In genomic region chr8:116223235-116223634, GRCm38 (mm10) we compare ENCODE assay signal across 23 mouse cellular contexts.
DNase-seq lines count a peak whose midpoint lies in the region; ATAC-seq lines count a peak whose summit lies in the region.
"Had no signal": no experiment of that assay in that cellular context is flagged by ENCODE, and none has a peak within 500 bp of the region (broad histone marks: within the 10 kb centered on the region; RNA-seq: fewer than 3 reads in every experiment).

No protein-coding gene starts in this region.

- H3K4me1 ChIP-seq in heart, embryonic 11.5 days (ENCODE audit: control insufficient read depth, insufficient read depth, low read length) = no peaks in the 10 kb centered on the region
- H3K4me1 ChIP-seq in liver, embryonic 12.5 days = no peaks in the 10 kb centered on the region
- H3K4me1 ChIP-seq in liver, embryonic 11.5 days (replicated peaks; ENCODE audit: control insufficient read depth, insufficient read depth, low read length) = no peaks in the 10 kb centered on the region
- H3K4me1 ChIP-seq in midbrain, embryonic 12.5 days = no peaks in the 10 kb centered on the region
- H3K4me1 ChIP-seq in midbrain, embryonic 11.5 days (ENCODE audit: control insufficient read depth, insufficient read depth, low read length) = no peaks in the 10 kb centered on the region
- H3K4me1 ChIP-seq: embryonic facial prominence, embryonic 13.5 days; embryonic facial prominence, embryonic 15.5 days; forebrain, embryonic 10.5 days; forebrain, embryonic 12.5 days had no signal

- H3K9me3 ChIP-seq in heart, embryonic 11.5 days (replicated peaks; ENCODE audit: control insufficient read depth, low read length) = no peaks in the 10 kb centered on the region
- no peaks in the 10 kb centered on the region for H3K9me3 ChIP-seq in liver, embryonic 12.5 days (replicated peaks)
- no peaks in the 10 kb centered on the region for H3K9me3 ChIP-seq in liver, embryonic 11.5 days (ENCODE audit: control insufficient read depth, low read length)
- H3K9me3 ChIP-seq in midbrain, embryonic 12.5 days = no peaks in the 10 kb centered on the region
- H3K9me3 ChIP-seq in midbrain, embryonic 11.5 days (ENCODE audit: control insufficient read depth, low read length) = no peaks in the 10 kb centered on the region
- H3K9me3 ChIP-seq: embryonic facial prominence, embryonic 13.5 days; embryonic facial prominence, embryonic 15.5 days; forebrain, embryonic 10.5 days; forebrain, embryonic 12.5 days had no signal

- ATAC-seq in heart, embryonic 11.5 days (replicated peaks; ENCODE audit: insufficient number of reproducible peaks, low FRiP score, low TSS enrichment) = peak; percentile 59; the same call in 1 of the 2 replicates
- ATAC-seq in liver, embryonic 12.5 days = 0 out of 2 replicates have a peak, but pooled peaks have one; percentile 18
- no peak for ATAC-seq in liver, embryonic 11.5 days (replicated peaks; ENCODE audit: low FRiP score)
- peak; percentile 60; the same call in 1 of the 2 replicates for ATAC-seq in midbrain, embryonic 12.5 days (ENCODE audit: low FRiP score, low read depth)
- no peak for ATAC-seq in midbrain, embryonic 11.5 days (ENCODE audit: low FRiP score)
- ATAC-seq: forebrain, embryonic 14.5 days; forebrain, embryonic 16.5 days had no signal

- H3K36me3 ChIP-seq in heart, embryonic 11.5 days (ENCODE audit: control insufficient read depth, insufficient read depth, low read length) = no peaks in the 10 kb centered on the region
- H3K36me3 ChIP-seq in liver, embryonic 12.5 days = no peaks in the 10 kb centered on the region
- H3K36me3 ChIP-seq in liver, embryonic 11.5 days (ENCODE audit: control insufficient read depth, insufficient read depth, low read length) = no peaks in the 10 kb centered on the region
- H3K36me3 ChIP-seq in midbrain, embryonic 12.5 days = no peaks in the 10 kb centered on the region
- no peaks in the 10 kb centered on the region for H3K36me3 ChIP-seq in midbrain, embryonic 11.5 days (ENCODE audit: control insufficient read depth, insufficient read depth, low read length)
- H3K36me3 ChIP-seq: embryonic facial prominence, embryonic 13.5 days; embryonic facial prominence, embryonic 15.5 days; forebrain, embryonic 10.5 days; forebrain, embryonic 12.5 days had no signal

- H3K4me2 ChIP-seq in heart, embryonic 11.5 days = no peak overlapping the region
- H3K4me2 ChIP-seq in liver, embryonic 12.5 days = no peak overlapping the region
- no peak overlapping the region for H3K4me2 ChIP-seq in liver, embryonic 11.5 days
- H3K4me2 ChIP-seq in midbrain, embryonic 12.5 days (replicated peaks) = no peak overlapping the region
- H3K4me2 ChIP-seq in midbrain, embryonic 11.5 days = no peak overlapping the region
- H3K4me2 ChIP-seq: embryonic facial prominence, embryonic 13.5 days; embryonic facial prominence, embryonic 15.5 days; forebrain, embryonic 12.5 days had no signal

- no peak overlapping the region for H3K27ac ChIP-seq in heart, embryonic 11.5 days (ENCODE audit: low read depth, low read length)
- no peak overlapping the region for H3K27ac ChIP-seq in liver, embryonic 12.5 days
- H3K27ac ChIP-seq in liver, embryonic 11.5 days (ENCODE audit: low read depth, low read length) = no peak overlapping the region
- H3K27ac ChIP-seq in midbrain, embryonic 12.5 days (replicated peaks) = no peak overlapping the region
- no peak overlapping the region for H3K27ac ChIP-seq in midbrain, embryonic 11.5 days (ENCODE audit: low read depth, low read length)
- H3K27ac ChIP-seq: embryonic facial prominence, embryonic 13.5 days; embryonic facial prominence, embryonic 15.5 days; forebrain, embryonic 10.5 days; forebrain, embryonic 12.5 days had no signal

- WGBS in heart, embryonic 11.5 days (ENCODE audit: insufficient replicate concordance) = 87% methylated on average over 2 of the region's 2 CpGs
- 88% methylated on average over 2 of the region's 2 CpGs for WGBS in liver, embryonic 12.5 days (ENCODE audit: insufficient replicate concordance)
- 88% methylated on average over 2 of the region's 2 CpGs for WGBS in liver, embryonic 11.5 days
- 94% methylated on average over 2 of the region's 2 CpGs for WGBS in midbrain, embryonic 12.5 days
- WGBS in midbrain, embryonic 11.5 days = 91% methylated on average over 2 of the region's 2 CpGs

- H3K27me3 ChIP-seq in heart, embryonic 11.5 days (ENCODE audit: control insufficient read depth, insufficient read depth, low read length) = no peaks in the 10 kb centered on the region
- no peaks in the 10 kb centered on the region for H3K27me3 ChIP-seq in liver, embryonic 12.5 days (replicated peaks)
- H3K27me3 ChIP-seq in liver, embryonic 11.5 days (replicated peaks; ENCODE audit: control insufficient read depth, insufficient read depth, low read length) = no peaks in the 10 kb centered on the region
- peaks cover 14% of the 10 kb centered on the region for H3K27me3 ChIP-seq in midbrain, embryonic 12.5 days
- H3K27me3 ChIP-seq in midbrain, embryonic 11.5 days (ENCODE audit: control insufficient read depth, insufficient read depth, low read length) = no peaks in the 10 kb centered on the region
- H3K27me3 ChIP-seq: embryonic facial prominence, embryonic 13.5 days; embryonic facial prominence, embryonic 15.5 days had no signal

- DNase-seq in heart, adult 8-10 months (ENCODE audit: low spot score) = no peak
- DNase-seq in liver, embryonic 11.5 days (ENCODE audit: low spot score) = no peak
- no peak for DNase-seq in midbrain, embryonic 11.5 days (ENCODE audit: low spot score, missing footprints)
- DNase-seq: adrenal gland, adult 2 months; adrenal gland, postnatal 10 days; adrenal gland, postnatal 25 days; cerebellum, adult 11 months; cerebellum, adult 18-20 months; cerebellum, adult 8-10 months; cerebellum, adult 9-11 months; cerebellum, postnatal 14 days; cerebellum, postnatal 36 days; embryo, embryonic 11 days had no signal

- H3K9ac ChIP-seq in heart, embryonic 11.5 days (ENCODE audit: low read depth, low read length) = no peak overlapping the region
- no peak overlapping the region for H3K9ac ChIP-seq in liver, embryonic 12.5 days
- H3K9ac ChIP-seq in liver, embryonic 11.5 days (ENCODE audit: low read depth, low read length) = no peak overlapping the region
- H3K9ac ChIP-seq in midbrain, embryonic 12.5 days (replicated peaks) = no peak overlapping the region
- H3K9ac ChIP-seq in midbrain, embryonic 11.5 days (ENCODE audit: low read length) = no peak overlapping the region
- H3K9ac ChIP-seq: embryonic facial prominence, embryonic 13.5 days; embryonic facial prominence, embryonic 15.5 days; forebrain, embryonic 12.5 days had no signal

- no peak overlapping the region for H3K4me3 ChIP-seq in heart, embryonic 11.5 days (ENCODE audit: low read depth, low read length)
- no peak overlapping the region for H3K4me3 ChIP-seq in liver, embryonic 12.5 days
- no peak overlapping the region for H3K4me3 ChIP-seq in liver, embryonic 11.5 days (ENCODE audit: low read depth, low read length)
- H3K4me3 ChIP-seq in midbrain, embryonic 12.5 days = no peak overlapping the region
- no peak overlapping the region for H3K4me3 ChIP-seq in midbrain, embryonic 11.5 days (ENCODE audit: low read depth, low read length)
- H3K4me3 ChIP-seq: embryonic facial prominence, embryonic 13.5 days; embryonic facial prominence, embryonic 15.5 days; erythroblast, embryonic 14.5 days; forebrain, embryonic 10.5 days; forebrain, embryonic 12.5 days had no signal

Comparison
In these comparisons a context has a peak if more than half of its experiments do, and no peak if none do; other contexts are left out.
1. ATAC-seq: peak in heart, embryonic 11.5 days (single experiment), liver, embryonic 12.5 days (single experiment) and midbrain, embryonic 12.5 days (single experiment); none in liver, embryonic 11.5 days (single experiment) and midbrain, embryonic 11.5 days (single experiment).